In genomic region chr2:26663112-26663511, GRCm38 (mm10) we compare ENCODE assay signal across 16 mouse cellular contexts. TPM values are rescaled to one million over a fixed set of nuclear protein-coding genes. Genes with fewer than 3 reads are reported as not detected.
"Had no signal": no experiment of that assay in that cellular context is flagged by ENCODE, and none has a peak within 500 bp of the region (broad histone marks: within the 10 kb centered on the region; RNA-seq: fewer than 3 reads in every experiment).

No protein-coding gene starts in this region.

- H3K9me3 ChIP-seq: kidney, embryonic 15.5 days; limb, embryonic 13.5 days; liver, embryonic 15.5 days; stomach, embryonic 15.5 days had no signal

- H3K27ac ChIP-seq: kidney, embryonic 15.5 days; limb, embryonic 13.5 days; liver, embryonic 15.5 days; stomach, embryonic 15.5 days had no signal

- H3K4me2 ChIP-seq: kidney, embryonic 15.5 days; limb, embryonic 13.5 days; liver, embryonic 15.5 days; lung, embryonic 14.5 days; stomach, embryonic 15.5 days had no signal

- H3K9ac ChIP-seq: kidney, embryonic 15.5 days; limb, embryonic 13.5 days; liver, embryonic 15.5 days; lung, embryonic 14.5 days; stomach, embryonic 15.5 days had no signal

- H3K4me3 ChIP-seq: kidney, embryonic 15.5 days; limb, embryonic 13.5 days; liver, embryonic 15.5 days; myocyte; stomach, embryonic 15.5 days had no signal

- H3K4me1 ChIP-seq: liver, embryonic 15.5 days; stomach, embryonic 15.5 days had no signal

- H3K36me3 ChIP-seq: kidney, embryonic 15.5 days; limb, embryonic 13.5 days; liver, embryonic 15.5 days; stomach, embryonic 15.5 days had no signal

- H3K27me3 ChIP-seq: kidney, embryonic 15.5 days had no signal

RNA-seq across cellular contexts. Expression of gene Lcn4, which starts 8.0 kb away (rescaled TPM):
- total RNA-seq: layer of hippocampus, adult 8-10 months; layer of hippocampus, postnatal 14 days; left cerebral cortex, adult 18-20 months; left cerebral cortex, postnatal 10 days; left cerebral cortex, postnatal 4 days; liver, adult 2 months had no signal
- polyA plus RNA-seq: kidney, embryonic 15.5 days; limb, embryonic 13.5 days; liver, adult 2 months; liver, embryonic 15.5 days; lung, embryonic 14.5 days; midbrain, embryonic 14.5 days; myocyte; neural tube, embryonic 14.5 days; stomach, embryonic 15.5 days; testis, adult 2 months; urinary bladder, adult 2 months had no signal
